8 mouse cellular contexts compared by ENCODE assay signal in genomic region chr13:14612463-14612862, GRCm38 (mm10). TPM values are rescaled to one million over a fixed set of nuclear protein-coding genes. Genes with fewer than 3 reads are reported as not detected.
DNase-seq lines count a peak whose midpoint lies in the region; ATAC-seq and TF ChIP-seq lines count a peak whose summit lies in the region.

No protein-coding gene starts in this region.

- peak; percentile 75 for ATAC-seq in embryonic facial prominence, embryonic 12.5 days (ENCODE audit: insufficient number of reproducible peaks, insufficient read depth, low FRiP score, low TSS enrichment)
- ATAC-seq in inflammation-experienced regulatory T-cells, adult 6 months, result peak; percentile 34
- peak; percentile 76 for ATAC-seq in midbrain, postnatal 0 days (ENCODE audit: low FRiP score)
- no peak for ATAC-seq in cerebellum, adult (ENCODE audit: insufficient number of reproducible peaks, low FRiP score, low TSS enrichment)

- no peak for TF ChIP-seq CTCF in left cerebral cortex, adult 2 months (IDR thresholded peaks at IDR 0.05)
- TF ChIP-seq CTCF in midbrain, postnatal 0 days (IDR thresholded peaks at IDR 0.05), result no peak

- DNase-seq in left cerebral cortex, adult 2 months (ENCODE audit: extremely low spot score in 1 of 2, low spot score in 2 of 2), result no peak
- no peak for DNase-seq in left cerebral cortex, adult 18-20 months (ENCODE audit: low spot score in 2 of 2)
- no peak for DNase-seq in midbrain, postnatal 0 days (ENCODE audit: low spot score)
- no peak for DNase-seq in layer of hippocampus, adult 11-12 months (ENCODE audit: low spot score)
- no peak for DNase-seq in gastrocnemius, postnatal 25 days

- H3K4me2 ChIP-seq in embryonic facial prominence, embryonic 12.5 days (replicated peaks), result peak overlapping the region; percentile 59
- H3K4me2 ChIP-seq in midbrain, postnatal 0 days (ENCODE audit: low read depth, low read length, poor library complexity, severe bottlenecking), result peak overlapping the region; percentile 54

- peaks cover 6% of the 10 kb centered on the region; the same call in 1 of the 2 replicates for H3K4me1 ChIP-seq in embryonic facial prominence, embryonic 12.5 days
- peaks cover 4% of the 10 kb centered on the region for H3K4me1 ChIP-seq in midbrain, postnatal 0 days (ENCODE audit: insufficient read depth, low read length)

- H3K9ac ChIP-seq in embryonic facial prominence, embryonic 12.5 days, result peak overlapping the region; percentile 73
- H3K9ac ChIP-seq in midbrain, postnatal 0 days (replicated peaks; ENCODE audit: low read length, poor library complexity, severe bottlenecking), result peak overlapping the region; percentile 71; the same call in 1 of the 2 replicates

- no peaks in the 10 kb centered on the region for H3K9me3 ChIP-seq in embryonic facial prominence, embryonic 12.5 days
- H3K9me3 ChIP-seq in midbrain, postnatal 0 days (ENCODE audit: low read length), result no peaks in the 10 kb centered on the region

- peak overlapping the region; percentile 82 for H3K4me3 ChIP-seq in left cerebral cortex, adult 2 months
- peak overlapping the region; percentile 74 for H3K4me3 ChIP-seq in embryonic facial prominence, embryonic 12.5 days
- peak overlapping the region; percentile 94 for H3K4me3 ChIP-seq in midbrain, postnatal 0 days (ENCODE audit: low read depth, low read length)

- H3K27ac ChIP-seq in left cerebral cortex, adult 2 months, result peak overlapping the region; percentile 89
- H3K27ac ChIP-seq in embryonic facial prominence, embryonic 12.5 days, result 0 out of 2 replicates have a peak overlapping the region, but pooled peaks have one; percentile 69
- peak overlapping the region; percentile 82 for H3K27ac ChIP-seq in midbrain, postnatal 0 days (ENCODE audit: low read depth, low read length)

- WGBS in embryonic facial prominence, embryonic 12.5 days, result 8% methylated on average over 10 of the region's 10 CpGs
- WGBS in midbrain, postnatal 0 days, result 7% methylated on average over 10 of the region's 10 CpGs

- intact Hi-C loops in left cerebral cortex, adult 2 months (cut with DNase I), result no loop called here

- H3K27me3 ChIP-seq in embryonic facial prominence, embryonic 12.5 days, result no peaks in the 10 kb centered on the region
- H3K27me3 ChIP-seq in midbrain, postnatal 0 days (ENCODE audit: insufficient read depth, low read length), result no peaks in the 10 kb centered on the region

- peaks cover 18% of the 10 kb centered on the region for H3K36me3 ChIP-seq in embryonic facial prominence, embryonic 12.5 days
- peaks cover 15% of the 10 kb centered on the region for H3K36me3 ChIP-seq in midbrain, postnatal 0 days (ENCODE audit: insufficient read depth, low read length)

RNA-seq across cellular contexts. Expression of gene Mrpl32, which starts 0.5 kb away (rescaled TPM):
- 10 to 100 TPM; 26.3 to 30.4 TPM for total RNA-seq in left cerebral cortex, adult 2 months (2021)
- 10 to 100 TPM; 28.7 to 29.3 TPM for total RNA-seq in left cerebral cortex, adult 18-20 months (2021)
- polyA plus RNA-seq in embryonic facial prominence, embryonic 12.5 days (2016; fragmentation: Nextera tagmentation; extraction: Ambion mirVana), result 116 and 117 TPM in 2 replicates
- polyA plus RNA-seq in inflammation-experienced regulatory T-cells, adult 6 months (2017; shearing (Covaris generic)), result 100 to 1,000 TPM; 110 to 146 (median 130) TPM
- total RNA-seq in midbrain, postnatal 0 days (2014; rRNA removed), result 22.7 and 27.5 TPM in 2 replicates
- polyA plus RNA-seq in midbrain, postnatal 0 days (2015; fragmentation: Nextera tagmentation; extraction: Ambion mirVana), result 102 and 104 TPM in 2 replicates
- 10 to 100 TPM; 38.5 to 44.0 TPM for total RNA-seq in gastrocnemius, postnatal 25 days (2021)

RNA-seq across cellular contexts. Expression of gene Psma2, which starts 0.6 kb away (rescaled TPM):
- total RNA-seq in left cerebral cortex, adult 2 months (2021), result 10 to 100 TPM; 54.0 to 55.7 TPM
- total RNA-seq in left cerebral cortex, adult 18-20 months (2021), result 10 to 100 TPM; 57.5 to 65.7 TPM
- polyA plus RNA-seq in embryonic facial prominence, embryonic 12.5 days (2016; fragmentation: Nextera tagmentation; extraction: Ambion mirVana), result 181 and 186 TPM in 2 replicates
- polyA plus RNA-seq in inflammation-experienced regulatory T-cells, adult 6 months (2017; shearing (Covaris generic)), result 100 to 1,000 TPM; 172 to 236 (median 177) TPM
- 74.8 and 81.4 TPM in 2 replicates for total RNA-seq in midbrain, postnatal 0 days (2014; rRNA removed)
- polyA plus RNA-seq in midbrain, postnatal 0 days (2015; fragmentation: Nextera tagmentation; extraction: Ambion mirVana), result 166 and 175 TPM in 2 replicates
- total RNA-seq in gastrocnemius, postnatal 25 days (2021), result 10 to 100 TPM; 48.5 to 51.4 TPM

RNA-seq across cellular contexts. Expression of gene AW209491, which starts 17.5 kb away (rescaled TPM):
- total RNA-seq in left cerebral cortex, adult 2 months (2021), result 10 to 100 TPM; 22.3 to 22.7 TPM
- 10 to 100 TPM; 24.7 to 25.3 TPM for total RNA-seq in left cerebral cortex, adult 18-20 months (2021)
- 30.4 and 30.6 TPM in 2 replicates for polyA plus RNA-seq in embryonic facial prominence, embryonic 12.5 days (2016; fragmentation: Nextera tagmentation; extraction: Ambion mirVana)
- 10 to 100 TPM; 16.4 to 25.4 (median 24.1) TPM for polyA plus RNA-seq in inflammation-experienced regulatory T-cells, adult 6 months (2017; shearing (Covaris generic))
- total RNA-seq in midbrain, postnatal 0 days (2014; rRNA removed), result 9.2 and 14.6 TPM in 2 replicates
- polyA plus RNA-seq in midbrain, postnatal 0 days (2015; fragmentation: Nextera tagmentation; extraction: Ambion mirVana), result 32.1 and 32.3 TPM in 2 replicates
- 10 to 100 TPM; 10.1 to 11.7 TPM for total RNA-seq in gastrocnemius, postnatal 25 days (2021)
